Mouse (Mus musculus): ENCODE results near the gene Mxd4.

The Mxd4 gene

GRCm38 (mm10) chr5:34177091-34177490 lies 10.4 kb downstream of the Mxd4 start:
- in situ Hi-C loops (cut with MboI; ENCODE audit: low pct_unique_long_range_greater_than_20kb in 1 of 2, low sequenced_read_pairs in 2 of 2, unreplicated experiment in 1 of 2) = no loop called here

DNA sequence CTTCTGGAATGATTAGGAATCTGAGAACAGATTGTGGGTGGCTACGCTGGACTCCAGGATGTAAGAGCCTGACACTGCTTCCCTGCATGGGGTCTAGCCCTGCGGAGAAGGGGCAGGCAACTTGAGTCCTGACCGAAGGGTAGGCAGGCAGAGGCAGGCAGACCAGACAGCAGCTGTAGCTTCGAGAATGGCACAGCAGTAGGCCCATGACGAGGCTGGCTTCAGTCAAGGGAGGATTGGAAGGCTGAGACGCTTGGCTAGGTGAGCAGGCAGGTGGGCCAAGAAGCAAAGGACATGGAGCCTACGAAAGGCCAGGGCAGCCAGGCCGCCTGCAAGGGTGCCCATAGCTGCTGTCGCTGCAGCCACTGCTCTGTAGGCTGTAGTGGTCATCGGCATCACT lies 10.8 kb downstream of the Mxd4 start:
- in situ Hi-C loops (cut with MboI; ENCODE audit: low pct_unique_long_range_greater_than_20kb in 1 of 2, low sequenced_read_pairs in 2 of 2, unreplicated experiment in 1 of 2) = no loop called here

GRCm38 (mm10) chr5:34175403-34175694 lies 12.2 kb downstream of the Mxd4 start:
- in situ Hi-C loops (cut with MboI; ENCODE audit: low pct_unique_long_range_greater_than_20kb in 1 of 2, low sequenced_read_pairs in 2 of 2, unreplicated experiment in 1 of 2) = no loop called here

- in situ Hi-C loops (cut with MboI; ENCODE audit: low pct_unique_long_range_greater_than_20kb in 1 of 2, low sequenced_read_pairs in 2 of 2, unreplicated experiment in 1 of 2) = no loop called here
Measured at GRCm38 (mm10) chr5:34174550-34175402, 12.7 kb downstream of the Mxd4 start.

DNA sequence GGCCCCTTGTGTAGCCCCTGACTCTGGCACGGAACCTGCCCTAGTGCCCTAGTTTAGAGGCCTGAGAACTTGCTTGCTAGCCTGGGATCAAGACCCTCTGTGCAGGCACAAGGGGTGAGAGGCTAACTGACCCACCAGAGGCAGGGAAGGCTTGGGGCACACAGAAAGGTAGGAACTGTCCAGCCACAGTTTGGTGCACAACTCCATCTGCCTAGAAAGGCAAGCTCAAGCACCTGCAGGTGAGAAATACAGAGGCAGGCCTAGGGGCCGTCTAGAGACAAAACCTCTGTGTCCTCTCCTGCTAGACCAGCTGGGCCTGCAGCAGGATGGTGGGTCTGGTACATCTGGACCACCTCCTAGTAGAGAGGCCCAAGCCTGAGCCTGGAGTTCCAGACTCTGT lies 13.5 kb downstream of the Mxd4 start:
- in situ Hi-C loops (cut with MboI; ENCODE audit: low pct_unique_long_range_greater_than_20kb in 1 of 2, low sequenced_read_pairs in 2 of 2, unreplicated experiment in 1 of 2) = no loop called here

DNA sequence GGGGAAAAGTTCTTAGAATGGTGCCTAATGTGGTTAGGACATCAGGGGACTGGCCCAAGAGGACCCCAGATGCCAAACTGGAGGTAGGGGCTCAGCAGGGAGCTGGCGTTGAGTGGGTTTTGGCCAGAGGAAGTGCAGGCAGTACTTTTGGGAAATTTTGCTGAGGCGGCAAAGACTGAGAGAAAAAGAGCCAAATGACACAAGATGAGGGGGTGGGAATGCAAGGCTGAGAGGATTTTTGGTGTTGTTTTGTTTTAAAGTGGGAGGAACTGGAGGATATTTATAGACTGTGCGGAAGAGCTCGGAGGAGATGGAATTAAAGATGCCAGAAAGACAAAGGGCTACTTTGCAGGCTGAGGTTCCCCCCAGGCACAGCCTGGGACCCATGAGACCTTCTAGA lies 16.8 kb downstream of the Mxd4 start:
- in situ Hi-C loops (cut with MboI; ENCODE audit: low pct_unique_long_range_greater_than_20kb in 1 of 2, low sequenced_read_pairs in 2 of 2, unreplicated experiment in 1 of 2) = no loop called here

- in situ Hi-C loops (cut with MboI; ENCODE audit: low pct_unique_long_range_greater_than_20kb in 1 of 2, low sequenced_read_pairs in 2 of 2, unreplicated experiment in 1 of 2) = no loop called here
Measured at GRCm38 (mm10) chr5:34169954-34170353, 17.6 kb downstream of the Mxd4 start.

GRCm38 (mm10) chr5:34168950-34169891 lies 18.3 kb downstream of the Mxd4 start, which contains the start of the genes Poln and Haus3:
Gene Poln (minus strand): TSS chr5:34169448.
Gene Haus3 (minus strand): TSS chr5:34169527.
- in situ Hi-C loops (cut with MboI; ENCODE audit: low pct_unique_long_range_greater_than_20kb in 1 of 2, low sequenced_read_pairs in 2 of 2, unreplicated experiment in 1 of 2) = no loop called here

GRCm38 (mm10) chr5:34167857-34168256 lies 19.7 kb downstream of the Mxd4 start:
- in situ Hi-C loops (cut with MboI; ENCODE audit: low pct_unique_long_range_greater_than_20kb in 1 of 2, low sequenced_read_pairs in 2 of 2, unreplicated experiment in 1 of 2) = no loop called here

- in situ Hi-C loops (cut with MboI; ENCODE audit: low pct_unique_long_range_greater_than_20kb in 1 of 2, low sequenced_read_pairs in 2 of 2, unreplicated experiment in 1 of 2) = no loop called here
Measured at GRCm38 (mm10) chr5:34165793-34166192, 21.7 kb downstream of the Mxd4 start.

DNA sequence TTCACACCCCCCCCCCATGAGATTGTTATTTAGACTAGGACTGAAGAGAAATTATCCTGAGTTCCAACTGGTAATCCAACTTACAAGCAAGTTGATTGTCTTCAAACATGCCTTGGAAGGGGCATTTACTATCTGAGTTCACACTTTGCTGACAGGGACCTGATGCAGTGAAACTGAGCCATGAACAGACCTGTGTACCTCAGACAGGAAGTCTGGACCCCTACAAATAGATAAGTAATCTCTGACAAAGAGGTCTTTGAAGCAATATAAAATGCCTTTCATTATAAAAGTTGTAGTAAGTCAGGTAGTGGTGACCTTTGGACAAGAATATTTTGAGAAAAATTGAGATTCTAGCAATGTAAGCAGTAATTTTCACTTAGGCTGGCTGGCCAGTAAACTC lies 39.0 kb downstream of the Mxd4 start:
- in situ Hi-C loops (cut with MboI; ENCODE audit: low pct_unique_long_range_greater_than_20kb in 1 of 2, low sequenced_read_pairs in 2 of 2, unreplicated experiment in 1 of 2) = no loop called here

- in situ Hi-C loops (cut with MboI; ENCODE audit: low pct_unique_long_range_greater_than_20kb in 1 of 2, low sequenced_read_pairs in 2 of 2, unreplicated experiment in 1 of 2) = no loop called here
Measured at GRCm38 (mm10) chr5:34147554-34147953, 40.0 kb downstream of the Mxd4 start.

DNA sequence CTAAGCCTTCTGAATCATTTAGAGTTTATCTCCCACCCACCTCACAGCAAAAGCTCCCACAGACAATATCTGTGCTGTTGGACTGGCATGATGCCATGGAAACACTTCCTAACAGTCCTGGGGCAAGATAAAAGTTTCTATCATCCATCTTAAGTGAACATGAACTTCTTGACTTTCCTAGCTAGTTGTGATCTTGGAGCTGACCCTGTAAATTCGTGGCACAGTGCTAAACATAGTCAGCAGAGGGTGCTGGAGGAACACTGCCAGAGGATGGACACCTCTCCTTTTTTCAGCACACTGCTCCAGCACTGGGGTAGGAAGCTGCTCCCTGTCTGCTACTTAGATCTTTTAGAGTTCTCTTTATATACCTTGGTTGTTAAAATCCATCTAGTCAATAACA lies 47.8 kb downstream of the Mxd4 start:
- in situ Hi-C loops (cut with MboI; ENCODE audit: low pct_unique_long_range_greater_than_20kb in 1 of 2, low sequenced_read_pairs in 2 of 2, unreplicated experiment in 1 of 2) = no loop called here

- in situ Hi-C loops (cut with MboI; ENCODE audit: low pct_unique_long_range_greater_than_20kb in 1 of 2, low sequenced_read_pairs in 2 of 2, unreplicated experiment in 1 of 2) = no loop called here
Measured at GRCm38 (mm10) chr5:34132731-34133130, 54.8 kb downstream of the Mxd4 start.

- in situ Hi-C loops (cut with MboI; ENCODE audit: low pct_unique_long_range_greater_than_20kb in 1 of 2, low sequenced_read_pairs in 2 of 2, unreplicated experiment in 1 of 2) = no loop called here
Measured at GRCm38 (mm10) chr5:34124131-34124530, 63.4 kb downstream of the Mxd4 start.

Data from mouse embryonic stem cell (cell line).